Mouse (Mus musculus): ENCODE measurements around the gene Csf3r. TPM values are rescaled to one million over a fixed set of nuclear protein-coding genes. Genes with fewer than 3 reads are reported as not detected.

Csf3r gene
- polyA plus RNA-seq, 1 experiment from 2014 or later: 0.30 TPM

DNA sequence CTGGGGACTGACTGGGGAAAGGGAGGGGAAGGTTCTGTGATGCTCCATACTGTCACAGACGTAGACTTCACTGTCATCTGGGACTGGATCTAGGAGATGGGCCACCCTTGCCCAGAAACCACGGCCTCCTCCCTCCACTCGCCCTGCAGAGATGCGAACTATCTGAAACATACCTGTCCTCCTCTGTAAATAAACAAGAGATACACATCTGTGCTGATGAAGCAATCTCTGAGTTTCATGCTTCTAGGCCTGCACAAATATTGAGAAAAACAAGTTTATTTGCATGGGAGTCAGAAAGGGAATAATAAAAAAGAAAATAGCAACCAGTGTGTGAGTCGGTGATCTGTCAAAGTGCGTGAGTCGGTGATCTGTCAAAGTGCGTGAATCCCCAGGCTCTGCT is 67.5 kb downstream of the Csf3r start:
- 81% methylated on average over 8 of the region's 8 CpGs for WGBS

More for the DNA sequence above, 67.5 kb downstream of the Csf3r start:
- Histone ChIP-seq H3K27ac (no peak overlapping the region), H3K36me3 (0 out of 2 replicates have a peak, but pooled peaks cover 9% of the 10 kb centered on the region), H3K27me3 (no peaks in the 10 kb centered on the region), H3K9me3 (replicated peaks) (no peaks in the 10 kb centered on the region), H3K4me2 (replicated peaks) (no peak overlapping the region), H3K4me1 (no peaks in the 10 kb centered on the region), H3K4me3 (no peak overlapping the region), H3K9ac (no peak overlapping the region)
- no peak for ATAC-seq (ENCODE audit: low FRiP score)

Other genes with a start within 250 kb of the Csf3r start
- gene Mrps15, start 22.4 kb downstream of the Csf3r start, polyA plus RNA-seq (2016; fragmentation: Nextera tagmentation; extraction: Ambion mirVana): 133 and 140 TPM in 2 replicates
- 23.5 and 25.0 TPM in 2 replicates for gene Oscp1, start 34.0 kb downstream of the Csf3r start, polyA plus RNA-seq (2016; fragmentation: Nextera tagmentation; extraction: Ambion mirVana)
- gene Lsm10, start 72.1 kb downstream of the Csf3r start, polyA plus RNA-seq (2016; fragmentation: Nextera tagmentation; extraction: Ambion mirVana): 37.7 and 39.6 TPM in 2 replicates
- 49.4 and 51.0 TPM in 2 replicates for gene Stk40, start 79.4 kb downstream of the Csf3r start, polyA plus RNA-seq (2016; fragmentation: Nextera tagmentation; extraction: Ambion mirVana)
- gene Eva1b, start 123.2 kb downstream of the Csf3r start, polyA plus RNA-seq (2016; fragmentation: Nextera tagmentation; extraction: Ambion mirVana): 35.4 and 40.0 TPM in 2 replicates
- gene Sh3d21, start 138.9 kb downstream of the Csf3r start, polyA plus RNA-seq (2016; fragmentation: Nextera tagmentation; extraction: Ambion mirVana): 3.7 and 5.3 TPM in 2 replicates
- gene Thrap3, start 178.2 kb downstream of the Csf3r start, polyA plus RNA-seq (2016; fragmentation: Nextera tagmentation; extraction: Ambion mirVana): 250 and 255 TPM in 2 replicates
- 143 and 150 TPM in 2 replicates for gene Map7d1, start 231.8 kb downstream of the Csf3r start, polyA plus RNA-seq (2016; fragmentation: Nextera tagmentation; extraction: Ambion mirVana)
- gene Trappc3, start 237.8 kb downstream of the Csf3r start, polyA plus RNA-seq (2016; fragmentation: Nextera tagmentation; extraction: Ambion mirVana): 109 and 113 TPM in 2 replicates

Data from hindbrain, embryonic 12.5 days (tissue).